Mouse (Mus musculus) thymus, adult 2 months (tissue): Measurements from ENCODE around the gene Cactin.

ENCODE experiments used
- CTCF ChIP-seq: fragments of 200-500 bp; IDR thresholded peaks from 2 replicates; pipeline ENCODE4 v1.5.1; 2012; ENCODE audit warnings: mild to moderate bottlenecking, control low read depth, low read length, moderate library complexity, borderline replicate concordance; ENCODE audit not compliant: control insufficient read depth, poor library complexity, insufficient read depth; ENCODE audit errors: extremely low read depth
- POLR2A ChIP-seq: fragments of 200-500 bp; IDR thresholded peaks from 2 replicates; pipeline ENCODE4 v1.6.1; 2012; ENCODE audit warnings: mild to moderate bottlenecking, low read length, control low read depth, moderate library complexity; ENCODE audit not compliant: control insufficient read depth, poor library complexity, insufficient read depth; ENCODE audit errors: extremely low read depth

GRCm38 (mm10) chr10:81306173-81306668 is 14.7 kb upstream of the Cactin start:
- TF ChIP-seq CTCF = no peak
- TF ChIP-seq POLR2A = no peak
